13 mouse cellular contexts compared by ENCODE assay signal in genomic region chr11:103685261-103685736, GRCm38 (mm10). TPM values are rescaled to one million over a fixed set of nuclear protein-coding genes. Genes with fewer than 3 reads are reported as not detected.
DNase-seq lines count a peak whose midpoint lies in the region; ATAC-seq lines count a peak whose summit lies in the region.
"Had no signal": no experiment of that assay in that cellular context is flagged by ENCODE, and none has a peak within 500 bp of the region (broad histone marks: within the 10 kb centered on the region; RNA-seq: fewer than 3 reads in every experiment).

No protein-coding gene starts in this region.

- peak; percentile 42; the same call in 1 of the 2 replicates for ATAC-seq in hindbrain, embryonic 16.5 days
- no peak for ATAC-seq in hindbrain, embryonic 11.5 days (ENCODE audit: low FRiP score)

- H3K9me3 ChIP-seq in hindbrain, embryonic 16.5 days (ENCODE audit: control insufficient read depth, low read length) = no peaks in the 10 kb centered on the region
- H3K9me3 ChIP-seq in hindbrain, embryonic 11.5 days (ENCODE audit: control insufficient read depth, low read length) = no peaks in the 10 kb centered on the region
- H3K9me3 ChIP-seq: hindbrain, embryonic 13.5 days had no signal

- H3K36me3 ChIP-seq in hindbrain, embryonic 16.5 days (ENCODE audit: control insufficient read depth, insufficient read depth, low read length) = peaks cover 46% of the 10 kb centered on the region
- peaks cover 3% of the 10 kb centered on the region for H3K36me3 ChIP-seq in hindbrain, embryonic 11.5 days (ENCODE audit: control insufficient read depth, insufficient read depth, low read length)

- H3K4me3 ChIP-seq in hindbrain, embryonic 16.5 days (ENCODE audit: low read length) = no peak overlapping the region
- no peak overlapping the region for H3K4me3 ChIP-seq in hindbrain, embryonic 11.5 days (ENCODE audit: low read depth, low read length)
- H3K4me3 ChIP-seq: hindbrain, embryonic 13.5 days had no signal

- H3K4me2 ChIP-seq in hindbrain, embryonic 16.5 days (ENCODE audit: low read length) = no peak overlapping the region
- H3K4me2 ChIP-seq in hindbrain, embryonic 11.5 days (replicated peaks; ENCODE audit: low read depth, low read length) = no peak overlapping the region
- H3K4me2 ChIP-seq: hindbrain, embryonic 13.5 days had no signal

- H3K27me3 ChIP-seq in hindbrain, embryonic 16.5 days (replicated peaks; ENCODE audit: control insufficient read depth, insufficient read depth, low read length) = no peaks in the 10 kb centered on the region
- H3K27me3 ChIP-seq in hindbrain, embryonic 11.5 days (ENCODE audit: control insufficient read depth, insufficient read depth, low read length) = no peaks in the 10 kb centered on the region
- H3K27me3 ChIP-seq: hindbrain, embryonic 13.5 days had no signal

- H3K9ac ChIP-seq in hindbrain, embryonic 16.5 days (ENCODE audit: low read depth, low read length) = no peak overlapping the region
- H3K9ac ChIP-seq in hindbrain, embryonic 11.5 days (ENCODE audit: low read depth, low read length) = no peak overlapping the region
- H3K9ac ChIP-seq: hindbrain, embryonic 13.5 days had no signal

- DNase-seq in hindbrain, embryonic 11.5 days (ENCODE audit: low spot score) = no peak
- DNase-seq in adrenal gland, postnatal 36 days = peak; percentile 52 to 59
- peak; percentile 71 to 75 for DNase-seq in layer of hippocampus, postnatal 14 days (ENCODE audit: low spot score in 2 of 2)
- DNase-seq in right cerebral cortex, postnatal 14 days = peak; percentile 64
- no peak for DNase-seq in neural tube, embryonic 10.5 days (ENCODE audit: extremely low spot score, low spot score)
- no peak for DNase-seq in spleen, postnatal 36 days (ENCODE audit: low spot score in 2 of 2)
- DNase-seq in kidney, adult 8-10 months = no peak
- DNase-seq: cerebellum, adult 9-11 months had no signal

- WGBS in hindbrain, embryonic 16.5 days = 61% methylated on average over 7 of the region's 7 CpGs
- WGBS in hindbrain, embryonic 11.5 days = 92% methylated on average over 7 of the region's 7 CpGs

- no peak overlapping the region for H3K27ac ChIP-seq in hindbrain, embryonic 16.5 days (ENCODE audit: low read depth, low read length)
- no peak overlapping the region for H3K27ac ChIP-seq in hindbrain, embryonic 11.5 days (ENCODE audit: low read depth, low read length)
- H3K27ac ChIP-seq: hindbrain, embryonic 13.5 days had no signal

- H3K4me1 ChIP-seq in hindbrain, embryonic 16.5 days (ENCODE audit: control insufficient read depth, insufficient read depth, low read depth, low read length) = no peaks in the 10 kb centered on the region; the same call in 1 of the 2 replicates
- H3K4me1 ChIP-seq in hindbrain, embryonic 11.5 days (replicated peaks; ENCODE audit: control insufficient read depth, insufficient read depth, low read length) = no peaks in the 10 kb centered on the region

RNA-seq across cellular contexts. Expression of gene Gosr2, which starts 12.4 kb away (rescaled TPM):
- 95.6 and 97.5 TPM in 2 replicates for polyA plus RNA-seq in hindbrain, embryonic 16.5 days (2015; fragmentation: Nextera tagmentation; extraction: Ambion mirVana)
- 75.2 and 91.3 TPM in 2 replicates for polyA plus RNA-seq in hindbrain, embryonic 11.5 days (2014; fragmentation: Nextera tagmentation; extraction: Ambion mirVana)
- 10 to 100 TPM; 90.4 to 93.9 TPM for total RNA-seq in adrenal gland, postnatal 36 days (2021)
- total RNA-seq in layer of hippocampus, postnatal 14 days (2021) = 10 to 100 TPM; 75.7 to 78.5 TPM

RNA-seq across cellular contexts. Expression of gene Rprml, which starts 35.9 kb away (rescaled TPM):
- 2.6 and 3.5 TPM in 2 replicates for polyA plus RNA-seq in hindbrain, embryonic 16.5 days (2015; fragmentation: Nextera tagmentation; extraction: Ambion mirVana)
- not detected in 2 replicates for polyA plus RNA-seq in hindbrain, embryonic 11.5 days (2014; fragmentation: Nextera tagmentation; extraction: Ambion mirVana)
- total RNA-seq in adrenal gland, postnatal 36 days (2021) = under 1 TPM in 1 of 2 experiments, not detected in 1; 0.40 TPM
- 100 to 1,000 TPM; 113 to 118 TPM for total RNA-seq in layer of hippocampus, postnatal 14 days (2021)
- total RNA-seq: neutrophil, adult 5-6 weeks had no signal
- polyA plus RNA-seq: hindbrain, embryonic 13.5 days; lung, embryonic 16.5 days; thymus, postnatal 0 days had no signal

RNA-seq across cellular contexts. Expression of gene Lyzl6, which starts 46.6 kb away (rescaled TPM):
- not detected in 2 replicates for polyA plus RNA-seq in hindbrain, embryonic 16.5 days (2015; fragmentation: Nextera tagmentation; extraction: Ambion mirVana)
- polyA plus RNA-seq in hindbrain, embryonic 11.5 days (2014; fragmentation: Nextera tagmentation; extraction: Ambion mirVana) = not detected in 2 replicates
- total RNA-seq in adrenal gland, postnatal 36 days (2021) = not detected
- total RNA-seq in layer of hippocampus, postnatal 14 days (2021) = not detected
- total RNA-seq: neutrophil, adult 5-6 weeks had no signal
- polyA plus RNA-seq: hindbrain, embryonic 13.5 days; lung, embryonic 16.5 days; thymus, postnatal 0 days had no signal

Comparison
In these comparisons a context has a peak if more than half of its experiments do, and no peak if none do; other contexts are left out.
1. DNase-seq: peak in adrenal gland, postnatal 36 days (2 of 2), layer of hippocampus, postnatal 14 days (2 of 2) and right cerebral cortex, postnatal 14 days (single experiment); none in hindbrain, embryonic 11.5 days (single experiment), neural tube, embryonic 10.5 days (single experiment), spleen, postnatal 36 days (0 of 2) and kidney, adult 8-10 months (0 of 2).
2. RNA of gene Rprml, which starts 35.9 kb away (total RNA-seq): 113 to 118 TPM in layer of hippocampus, postnatal 14 days; 0.40 TPM in adrenal gland, postnatal 36 days; every median in the first group is over 10 times any median in the second.